Mouse (Mus musculus) layer of hippocampus, adult 8-10 months (tissue): ENCODE data around the gene Gria1. TPM values are rescaled to one million over a fixed set of nuclear protein-coding genes. Genes with fewer than 3 reads are reported as not detected.

Source experiments
- DNase-seq, 2 experiments: peaks; one replicate each; pipeline ENCODE4 v3.0.0; 2022; ENCODE audit warnings: low spot score in 2 of 2
- total RNA-seq, 4 experiments: library from RNA; stranded (reverse); gene quantifications; 2 replicates each; pipeline ENCODE4 v1.2.4; 2022

Gria1 gene
- total RNA-seq, 4 experiments from 2014 or later, result 597 to 781 (median 683) TPM

DNA sequence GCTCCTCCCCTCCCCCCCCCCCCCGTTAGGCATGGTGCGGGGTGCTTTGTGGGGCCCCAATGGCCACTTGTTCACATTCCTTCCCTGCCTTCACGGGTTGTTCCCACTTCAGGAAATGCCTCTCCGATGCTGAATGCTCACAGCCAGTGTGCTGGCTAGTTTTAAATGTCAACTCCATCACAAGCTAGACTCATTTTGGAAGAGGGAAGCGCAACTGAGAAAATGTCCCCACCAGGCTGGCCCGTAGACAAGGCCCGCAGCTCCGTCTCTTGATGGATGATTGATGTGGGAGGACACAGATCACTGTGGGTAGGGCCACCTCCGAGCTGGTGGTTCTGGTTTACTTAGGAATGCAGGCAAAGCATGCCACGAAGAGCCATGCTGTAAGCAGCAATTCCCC is 266.9 kb downstream of the Gria1 start:
- DNase-seq, result no peak

DNA sequence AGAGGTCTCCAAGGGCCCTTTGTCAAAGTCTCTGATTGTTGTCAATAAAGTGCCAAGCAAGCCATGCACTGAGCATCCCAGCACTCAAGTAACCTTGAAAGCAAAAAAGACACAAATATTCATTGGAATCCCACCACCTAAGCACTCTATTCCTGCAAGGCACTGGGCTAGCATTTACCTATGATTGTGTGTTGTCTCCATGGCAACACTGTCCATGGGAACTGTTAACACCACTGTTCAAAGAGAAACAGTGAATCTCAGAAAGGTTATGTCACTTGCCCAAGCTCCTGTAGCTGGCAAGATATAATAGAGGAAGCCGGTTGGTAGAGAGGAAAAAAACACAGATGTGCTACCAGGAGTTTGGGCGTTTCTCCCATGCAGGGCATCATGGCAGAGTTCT is 274.9 kb downstream of the Gria1 start:
- no peak for DNase-seq

DNA sequence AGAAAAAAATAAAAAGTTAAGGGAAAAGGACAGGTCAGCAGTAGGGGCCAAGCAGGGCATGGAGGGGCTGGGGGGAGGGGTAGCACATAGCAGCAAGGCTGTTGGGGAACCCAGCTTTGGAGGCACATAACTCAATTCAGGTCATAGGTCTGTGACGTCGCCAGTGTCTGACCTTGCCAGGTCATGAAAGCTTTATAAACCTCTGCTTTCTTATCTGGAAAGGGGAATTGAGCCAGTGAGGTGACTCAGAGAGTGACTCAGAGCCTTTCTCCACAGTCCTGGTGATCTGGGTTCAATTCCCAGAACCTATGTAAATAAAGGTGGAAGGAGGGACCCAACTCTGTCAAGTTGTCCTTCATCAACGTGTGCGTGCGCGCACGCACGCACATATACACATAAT is 286.2 kb downstream of the Gria1 start:
- DNase-seq, result no peak

DNA sequence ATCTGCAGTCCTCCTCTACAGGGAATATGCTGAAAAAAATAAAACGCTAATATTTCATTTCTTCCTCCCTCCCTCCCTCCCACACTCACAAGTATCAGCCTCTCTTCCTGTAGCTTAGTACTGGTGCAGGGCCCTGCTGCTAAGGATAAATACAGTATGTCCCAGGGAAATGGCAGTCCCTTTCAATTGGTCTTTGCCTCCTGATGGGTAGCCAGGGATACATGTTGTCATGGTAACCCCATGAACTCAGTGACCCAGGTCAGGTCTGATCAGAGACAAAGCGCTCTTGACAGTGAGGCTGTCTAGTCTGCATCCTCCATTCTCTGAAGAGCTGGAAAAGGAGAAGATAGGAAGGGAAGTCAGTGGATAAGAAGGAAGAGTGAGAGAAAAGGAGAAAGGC is 287.1 kb downstream of the Gria1 start:
- DNase-seq, result no peak

DNA sequence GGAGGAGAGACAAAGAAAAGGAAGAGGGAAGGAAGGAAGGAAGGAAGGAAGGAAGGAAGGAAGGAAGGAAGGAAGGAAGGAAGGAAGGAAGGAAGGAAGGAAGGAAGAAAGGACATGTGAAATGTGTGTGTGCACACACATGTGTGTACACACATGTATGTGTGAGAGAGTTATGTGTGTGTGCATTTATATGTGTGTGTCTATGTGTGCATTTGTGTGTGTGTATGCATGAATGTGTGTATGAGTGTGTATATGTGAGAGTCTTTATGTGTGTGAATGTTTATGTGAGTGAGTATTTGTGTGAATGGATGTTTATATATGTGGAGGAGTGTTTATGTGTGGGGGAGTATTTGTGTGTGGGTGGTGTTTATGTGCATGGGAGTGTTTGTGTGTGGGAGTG is 287.5 kb downstream of the Gria1 start:
- no peak for DNase-seq

DNA sequence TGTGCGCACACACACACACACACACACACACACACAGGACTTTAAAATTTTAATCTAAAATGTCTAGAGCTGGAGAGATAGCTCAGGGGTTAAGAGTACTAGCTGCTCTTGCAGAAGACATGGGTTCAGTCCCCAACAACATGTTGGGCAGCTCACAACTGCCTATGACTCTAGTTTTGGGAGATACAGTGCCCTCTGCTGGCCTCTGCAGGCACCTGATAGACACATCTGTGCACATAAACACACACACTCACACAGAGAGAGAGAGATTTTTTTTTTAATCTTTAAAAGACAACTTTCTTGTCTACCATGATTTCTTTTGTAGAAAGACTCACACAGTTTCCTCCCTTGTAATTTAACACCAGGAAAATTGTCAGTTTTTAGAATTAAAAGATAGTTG is 292.4 kb downstream of the Gria1 start:
- no peak for DNase-seq

DNA sequence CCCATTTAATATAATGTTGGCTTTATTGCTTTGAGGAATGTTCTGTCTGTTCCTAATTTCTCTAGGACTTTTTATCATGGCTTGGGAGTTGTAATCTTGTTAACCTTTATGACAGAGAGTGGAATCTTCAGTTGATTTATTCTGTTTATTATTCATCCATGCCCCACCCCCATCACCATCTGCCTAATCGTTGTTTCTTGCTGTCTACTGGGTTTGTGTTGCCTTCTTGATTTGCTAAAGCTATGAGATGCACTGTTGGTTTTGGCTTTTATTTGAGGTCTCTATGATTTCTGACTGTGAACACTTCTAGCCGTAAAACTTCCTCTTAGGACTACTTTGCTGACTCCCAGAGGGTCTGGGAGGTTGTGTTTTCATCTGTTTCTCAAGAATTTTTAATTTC is 294.9 kb downstream of the Gria1 start:
- DNase-seq, result no peak

DNA sequence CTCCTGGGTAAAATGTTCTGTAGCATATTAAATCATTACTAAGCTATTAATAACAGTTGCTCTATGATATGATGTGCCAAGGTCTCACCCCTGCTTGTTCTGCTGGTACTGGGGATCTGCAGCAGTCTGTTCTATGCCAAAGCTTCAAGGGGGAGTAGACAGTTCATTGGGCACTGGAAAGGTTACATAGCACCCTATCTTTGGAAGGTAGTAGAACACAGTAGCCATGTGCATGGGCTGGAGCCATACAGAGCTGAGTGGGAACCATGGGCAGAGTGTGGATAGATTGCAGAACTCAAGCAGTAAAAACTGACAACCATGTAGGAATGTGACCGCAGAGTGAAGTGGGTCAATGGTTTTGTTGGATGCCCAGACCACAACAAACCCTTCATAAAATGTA is 295.7 kb downstream of the Gria1 start:
- no peak for DNase-seq

DNA sequence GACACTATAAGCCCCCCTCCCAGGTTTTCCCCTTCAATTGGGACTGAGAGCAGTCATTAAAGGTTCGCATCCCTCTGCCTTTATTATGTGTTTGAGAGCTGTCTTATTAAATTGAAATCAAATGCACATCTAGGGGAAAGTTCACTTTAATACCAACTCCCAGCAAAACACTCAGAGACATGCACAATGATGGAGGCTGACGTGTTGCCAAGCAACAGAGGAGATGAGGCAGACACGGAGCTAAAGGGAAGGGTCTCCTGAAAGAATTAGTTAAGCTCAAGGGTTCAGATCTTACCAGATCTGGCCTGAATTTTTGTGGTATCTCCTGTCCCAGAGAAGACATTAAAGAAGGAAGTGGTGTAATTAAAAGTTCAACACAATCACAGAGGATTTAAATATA is 305.9 kb downstream of the Gria1 start:
- DNase-seq, result no peak

DNA sequence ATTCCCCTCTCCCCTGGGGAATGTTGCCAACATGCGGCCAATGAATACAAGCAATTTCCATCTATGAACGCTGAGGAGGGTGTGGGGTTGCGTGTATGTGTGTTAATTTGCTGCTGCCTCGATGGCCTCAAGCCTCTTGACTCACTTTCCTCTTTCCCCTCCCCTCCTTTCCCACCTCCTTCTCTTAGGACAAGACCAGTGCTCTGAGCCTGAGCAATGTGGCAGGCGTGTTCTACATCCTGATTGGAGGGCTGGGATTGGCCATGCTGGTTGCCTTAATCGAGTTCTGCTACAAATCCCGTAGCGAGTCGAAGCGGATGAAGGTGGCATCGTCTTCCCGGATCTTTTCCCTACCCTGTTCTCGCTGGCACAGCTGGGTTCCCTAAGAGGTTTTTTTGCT is 306.3 kb downstream of the Gria1 start:
- no peak for DNase-seq

DNA sequence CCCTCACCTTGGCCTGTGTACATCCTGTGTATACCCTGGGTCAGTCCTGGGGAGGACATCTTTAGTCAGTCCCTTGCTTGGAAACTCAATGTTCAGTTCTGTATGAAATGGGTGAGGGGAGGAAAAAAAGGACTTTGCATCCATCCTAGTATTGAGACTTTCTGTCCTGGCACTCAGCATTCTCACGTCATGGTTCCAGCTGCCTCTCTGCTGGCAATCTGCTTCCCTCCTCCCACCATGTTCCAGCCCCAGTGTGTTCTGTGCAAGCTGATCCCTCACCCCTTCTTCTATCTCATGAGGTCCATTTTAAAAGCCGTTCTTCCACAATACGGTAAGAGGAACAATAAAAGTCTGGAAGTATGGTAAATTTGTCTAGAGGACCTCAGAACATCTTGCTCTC is 308.2 kb downstream of the Gria1 start:
- peak; percentile 81 to 85 for DNase-seq

DNA sequence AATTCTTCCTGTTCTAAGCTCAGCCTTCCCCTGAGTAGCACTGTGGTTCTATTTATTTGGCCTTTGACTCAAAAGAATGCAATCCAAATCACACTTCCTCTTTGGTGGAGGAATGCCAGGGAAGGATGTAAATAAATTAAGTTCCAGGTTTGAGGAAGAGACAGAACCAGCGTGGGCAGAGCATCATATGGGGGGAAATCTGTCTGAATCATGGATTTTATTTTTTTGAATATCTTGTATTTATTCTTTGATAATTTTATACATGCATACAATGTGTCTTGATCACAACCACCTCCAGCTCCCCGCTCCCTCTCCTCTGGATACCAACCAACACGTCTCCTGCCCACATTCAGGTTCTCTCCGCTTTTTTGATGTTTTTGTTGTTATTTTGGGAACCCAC is 312.9 kb downstream of the Gria1 start:
- peak in 1 of 2 experiments; percentile 39 for DNase-seq
